Mouse (Mus musculus) ES-E14 (cell line): ENCODE measurements around the gene Hc. TPM values are rescaled to one million over a fixed set of nuclear protein-coding genes. Genes with fewer than 3 reads are reported as not detected.

Source experiments
- DNase-seq: peaks from one replicate; pipeline ENCODE4 v3.0.0-alpha.2; 2013; ENCODE audit warnings: low read depth, low spot score
- H3K27ac ChIP-seq: 2 replicates; pipeline ENCODE4 v1.5.1; 2012; ENCODE audit warnings: low read depth, mild to moderate bottlenecking, low read length, moderate library complexity, mixed read lengths; ENCODE audit not compliant: poor library complexity, insufficient read depth, severe bottlenecking
- H3K36me3 ChIP-seq: 2 replicates; pipeline ENCODE4 v1.6.1; 2012; ENCODE audit warnings: mild to moderate bottlenecking, low read length, moderate library complexity, mixed read lengths; ENCODE audit not compliant: control insufficient read depth, poor library complexity, insufficient read depth, severe bottlenecking
- H3K4me1 ChIP-seq, 2 experiments: fragments of 150-350 bp in 1 of 2; sonication (generic) in 1 of 2; 2 replicates each; pipeline ENCODE4 v1.6.1; 2012; ENCODE audit warnings: low read length in 2 of 2, mild to moderate bottlenecking in 1 of 2, mixed read lengths in 1 of 2; ENCODE audit not compliant: control insufficient read depth in 2 of 2, insufficient read depth in 2 of 2, poor library complexity in 1 of 2
- H3K4me3 ChIP-seq, 2 experiments: fragments of 150-350 bp in 1 of 2; sonication (generic) in 1 of 2; 2 replicates each; pipeline ENCODE4 v1.5.1; 2012; ENCODE audit warnings: low read length in 2 of 2, low read depth in 1 of 2, mild to moderate bottlenecking in 1 of 2, mixed read lengths in 1 of 2; ENCODE audit not compliant: insufficient read depth in 1 of 2, poor library complexity in 1 of 2, severe bottlenecking in 1 of 2
- H3K9ac ChIP-seq: 2 replicates; pipeline ENCODE4 v1.6.1; 2012; ENCODE audit warnings: low read depth, mild to moderate bottlenecking, low read length, mixed read lengths; ENCODE audit not compliant: poor library complexity, insufficient read depth, severe bottlenecking
- H3K9me3 ChIP-seq: fragments of 150-350 bp; sonication (generic); 2 replicates; pipeline ENCODE4 v1.6.1; 2012; ENCODE audit warnings: low read depth, mild to moderate bottlenecking, low read length; ENCODE audit not compliant: control insufficient read depth, insufficient read depth
- CHD2 ChIP-seq: IDR thresholded peaks from 2 replicates; pipeline ENCODE4 v1.6.1; 2014; ENCODE audit warnings: mild to moderate bottlenecking, low read depth, low read length, inconsistent platforms
- HCFC1 ChIP-seq: IDR thresholded peaks from 2 replicates; pipeline ENCODE4 v1.6.1; 2012; ENCODE audit warnings: low read length, inconsistent platforms, borderline replicate concordance; ENCODE audit not compliant: insufficient read depth
- MAFK ChIP-seq: IDR thresholded peaks from 2 replicates; pipeline ENCODE4 v1.6.1; 2014; ENCODE audit warnings: mild to moderate bottlenecking, low read depth, low read length, inconsistent platforms; ENCODE audit not compliant: insufficient read depth
- ZC3H11A ChIP-seq: IDR thresholded peaks from 2 replicates; pipeline ENCODE4 v1.6.1; 2012; ENCODE audit warnings: low read depth, mild to moderate bottlenecking, inconsistent platforms, low read length, borderline replicate concordance
- ZNF384 ChIP-seq: IDR thresholded peaks from 2 replicates; pipeline ENCODE4 v1.6.1; 2012; ENCODE audit warnings: low read depth, low read length, inconsistent platforms
- in situ Hi-C, 2 experiments: fragments of 600-800 bp; cut with MboI; formaldehyde crosslinking; loops; one replicate each; pipeline ENCODE4 v1.15.1; 2025; ENCODE audit warnings: low sequenced_read_pairs in 2 of 2, inconsistent platforms in 1 of 2; ENCODE audit not compliant: unreplicated experiment in 2 of 2
- total RNA-seq: library from RNA; depleted of rRNA; stranded (reverse); fragments of 300-350 nt; gene quantifications from 2 replicates; pipeline ENCODE4 v1.2.3, GENCODE M21; 2012

Hc gene
- total RNA-seq, 1 experiment, result 0.45 TPM

DNA sequence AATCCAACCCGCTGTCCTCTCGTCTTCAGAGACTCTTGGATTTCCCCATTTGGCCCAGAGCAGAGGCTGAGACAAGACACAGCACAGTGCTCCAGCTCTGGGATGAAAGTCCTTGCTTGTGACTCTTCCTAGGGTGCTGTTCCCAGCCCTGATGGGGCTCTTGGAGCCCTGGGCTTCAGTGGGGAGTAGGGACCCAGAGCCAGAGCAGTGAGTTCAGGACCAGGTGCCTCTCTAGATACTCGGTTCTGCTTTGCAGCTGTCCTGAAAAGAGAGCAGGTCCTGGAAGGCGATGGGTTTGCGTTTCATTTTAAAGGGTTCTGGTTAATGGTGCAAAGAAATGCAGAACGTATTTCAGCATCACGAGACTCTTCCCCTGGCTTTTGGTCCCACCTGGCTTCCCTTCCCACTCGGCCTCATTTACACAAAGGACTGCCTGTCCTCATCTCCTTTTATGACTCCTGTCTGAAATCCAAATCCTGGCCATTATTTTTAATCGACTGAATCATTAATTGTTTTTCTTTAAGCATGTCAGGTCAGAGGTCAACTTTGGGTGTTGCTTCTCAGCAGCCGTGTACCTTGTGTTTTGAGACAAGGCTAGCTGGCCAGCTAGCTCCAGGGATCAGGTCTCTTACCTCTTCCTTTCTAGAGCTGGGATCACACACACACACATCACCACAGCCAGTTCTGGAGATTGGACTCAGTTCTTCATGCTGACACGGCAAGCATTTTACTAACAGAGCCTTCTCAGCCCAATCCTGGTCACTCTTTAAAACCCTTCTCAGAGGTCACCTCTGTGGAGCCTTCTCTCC lies 90.0 kb downstream of the Hc start:
- DNase-seq, result no peak
- Histone ChIP-seq H3K9ac (no peak overlapping the region), H3K4me1 (no peaks in the 10 kb centered on the region), H3K27ac (no peak overlapping the region), H3K36me3 (no peaks in the 10 kb centered on the region), H3K9me3 (no peaks in the 10 kb centered on the region), H3K4me3 (no peak overlapping the region)
- in situ Hi-C loops, result no loop called here
- TF ChIP-seq HCFC1 (no peak), ZC3H11A (no peak), MAFK (no peak), CHD2 (no peak), ZNF384 (no peak)

GRCm38 (mm10) chr2:34970092-34970750 lies 91.0 kb downstream of the Hc start:
- Histone ChIP-seq H3K9ac (no peak overlapping the region), H3K9me3 (no peaks in the 10 kb centered on the region), H3K27ac (no peak overlapping the region), H3K36me3 (no peaks in the 10 kb centered on the region), H3K4me1 (peaks cover 3 to 6% of the 10 kb centered on the region in 2 experiments; a peak in 1 of 4 replicates), H3K4me3 (no peak overlapping the region)
- TF ChIP-seq MAFK (no peak), ZNF384 (no peak), HCFC1 (no peak)
- in situ Hi-C loops, result no loop called here
- DNase-seq, result peak; percentile 55

GRCm38 (mm10) chr2:34969166-34969565 lies 92.1 kb downstream of the Hc start:
- Histone ChIP-seq H3K4me1 (peaks cover 3 to 10% of the 10 kb centered on the region in 2 experiments; a peak in 1 of 4 replicates), H3K36me3 (no peaks in the 10 kb centered on the region), H3K9me3 (no peaks in the 10 kb centered on the region), H3K9ac (no peak overlapping the region), H3K27ac (no peak overlapping the region), H3K4me3 (no peak overlapping the region)
- no peak for TF ChIP-seq ZNF384
- no peak for TF ChIP-seq ZC3H11A
- no peak for TF ChIP-seq HCFC1
- no peak for TF ChIP-seq MAFK
- no peak for TF ChIP-seq CHD2
- in situ Hi-C loops, result no loop called here
- no peak for DNase-seq

DNA sequence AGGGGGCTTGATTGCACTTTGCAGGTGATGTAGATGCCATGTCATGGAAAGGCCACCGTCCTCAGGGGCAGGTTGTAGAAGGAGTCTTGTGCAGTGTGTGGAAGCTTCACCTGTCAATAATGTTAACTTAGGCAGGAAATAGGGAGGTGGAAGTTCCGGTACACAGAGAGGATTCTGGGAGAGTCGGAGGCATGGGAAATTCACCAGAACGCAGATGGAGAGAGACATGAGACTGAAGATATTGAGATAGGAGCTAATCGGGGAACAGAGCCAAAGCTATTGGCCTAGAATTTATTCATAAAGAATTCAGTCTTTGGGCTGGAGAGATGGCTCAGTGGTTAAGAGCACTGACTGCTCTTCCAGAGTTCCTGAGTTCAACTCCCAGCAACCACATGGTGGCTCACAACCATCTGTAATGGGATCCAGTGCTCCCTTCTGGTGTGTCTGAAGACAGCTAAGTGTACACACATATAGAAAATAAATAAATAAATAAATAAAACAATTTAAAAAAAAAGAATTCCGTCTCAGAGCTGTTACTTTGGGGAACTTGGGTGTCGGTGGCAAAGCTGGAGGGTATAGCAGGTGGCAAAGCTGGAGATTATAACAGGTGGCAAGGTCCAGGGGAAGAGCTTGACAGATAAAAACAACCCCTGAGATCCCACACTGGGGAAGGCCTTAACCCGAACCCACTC lies 94.8 kb downstream of the Hc start:
- TF ChIP-seq ZC3H11A, result no peak
- no peak for TF ChIP-seq MAFK
- TF ChIP-seq ZNF384, result no peak
- no peak for TF ChIP-seq HCFC1
- no peak for TF ChIP-seq CHD2
- in situ Hi-C loops, result no loop called here
- Histone ChIP-seq H3K9ac (no peak overlapping the region), H3K4me3 (no peak overlapping the region), H3K9me3 (no peaks in the 10 kb centered on the region), H3K36me3 (no peaks in the 10 kb centered on the region), H3K4me1 (peaks cover 5 to 14% of the 10 kb centered on the region in 2 experiments; a peak in 3 of 4 replicates), H3K27ac (no peak overlapping the region)
- no peak for DNase-seq
